Mouse (Mus musculus): Measurements from ENCODE around the gene Gm20390. TPM values are rescaled to one million over a fixed set of nuclear protein-coding genes. Genes with fewer than 3 reads are reported as not detected.

The Gm20390 gene
- polyA plus RNA-seq, 1 experiment = 49.4 TPM

Other genes with a start within 250 kb of the Gm20390 start
- gene Utp18, start 82.5 kb downstream of the Gm20390 start, polyA plus RNA-seq (2012; rRNA removed) = 15.2 and 17.8 TPM in 2 replicates
- 17.9 and 18.4 TPM in 2 replicates for gene Mbtd1, start 82.4 kb downstream of the Gm20390 start, polyA plus RNA-seq (2012; rRNA removed)
- 209 and 211 TPM in 2 replicates for gene Nme2, start 12.0 kb downstream of the Gm20390 start, polyA plus RNA-seq (2012; rRNA removed)
- 44.7 and 65.0 TPM in 2 replicates for gene Nme1, start 228 bp upstream of the Gm20390 start, polyA plus RNA-seq (2012; rRNA removed)
- gene Spag9, start 27.8 kb upstream of the Gm20390 start, polyA plus RNA-seq (2012; rRNA removed) = 42.1 and 42.9 TPM in 2 replicates
- 36.6 and 36.9 TPM in 2 replicates for gene Tob1, start 243.2 kb upstream of the Gm20390 start, polyA plus RNA-seq (2012; rRNA removed)

Measured in urinary bladder, adult 2 months (tissue).